Mouse (Mus musculus): ENCODE results near the gene Chmp4b.

GRCm38 (mm10) chr2:154735416-154735815, 83.9 kb downstream of the Chmp4b start:
- TF ChIP-seq POLR2A (IDR thresholded peaks at IDR 0.05; ENCODE audit: insufficient read depth, low read depth, low read length): no peak
- TF ChIP-seq CTCF (IDR thresholded peaks at IDR 0.05; ENCODE audit: insufficient read depth, low read depth, low read length): no peak
